Mouse (Mus musculus): ENCODE measurements at regions not wholly inside any gene's neighbourhood (a gene's known extent, or its start where the extent isn't known, plus 50 kb on each side); places are given as distances from the start of the nearest gene placed in this dataset.

DNA sequence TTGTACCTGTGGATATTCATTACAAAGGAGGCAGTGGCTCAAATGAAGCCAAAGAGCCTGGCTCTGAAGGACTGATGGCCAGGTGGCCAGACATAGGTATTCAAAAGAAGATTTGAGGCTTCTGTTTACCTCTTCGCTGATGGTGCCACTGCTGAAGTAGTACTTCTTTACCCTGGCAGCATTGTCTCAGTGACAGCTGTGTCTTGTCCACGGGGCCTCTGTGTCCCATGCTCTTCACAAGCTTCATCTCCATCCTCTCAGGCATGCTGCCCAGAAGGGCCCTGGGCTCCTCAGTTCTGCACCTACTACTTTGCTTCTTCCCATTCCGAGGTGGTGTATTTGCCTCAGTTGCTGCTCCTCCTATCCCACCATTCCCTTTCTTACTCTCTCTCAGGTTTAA is 1257.9 kb upstream of the A1bg start:
- Histone ChIP-seq H3K4me3 (no peak overlapping the region), H3K36me3 (ENCODE audit: control insufficient read depth, insufficient read depth, low read length) (no peaks in the 10 kb centered on the region), H3K79me2 (replicated peaks; ENCODE audit: control insufficient read depth, insufficient read depth, low read length) (no peaks in the 10 kb centered on the region), H3K27me3 (ENCODE audit: control insufficient read depth, insufficient read depth, low read length) (no peaks in the 10 kb centered on the region), H3K4me1 (ENCODE audit: control insufficient read depth, insufficient read depth, low read length) (no peaks in the 10 kb centered on the region), H3K27ac (no peak overlapping the region), H3K9ac (ENCODE audit: low read depth, low read length) (no peak overlapping the region)
- TF ChIP-seq EP300 (IDR thresholded peaks at IDR 0.05; ENCODE audit: insufficient read depth, low read depth, low read length) (no peak), CTCF (IDR thresholded peaks at IDR 0.05) (no peak), POLR2A (IDR thresholded peaks at IDR 0.05; ENCODE audit: insufficient read depth, low read depth, low read length) (no peak)
- no peak for DNase-seq
- intact Hi-C loops (cut with DNase I), result no loop called here
- WGBS, result 84% methylated on average over 3 of the region's 3 CpGs

DNA sequence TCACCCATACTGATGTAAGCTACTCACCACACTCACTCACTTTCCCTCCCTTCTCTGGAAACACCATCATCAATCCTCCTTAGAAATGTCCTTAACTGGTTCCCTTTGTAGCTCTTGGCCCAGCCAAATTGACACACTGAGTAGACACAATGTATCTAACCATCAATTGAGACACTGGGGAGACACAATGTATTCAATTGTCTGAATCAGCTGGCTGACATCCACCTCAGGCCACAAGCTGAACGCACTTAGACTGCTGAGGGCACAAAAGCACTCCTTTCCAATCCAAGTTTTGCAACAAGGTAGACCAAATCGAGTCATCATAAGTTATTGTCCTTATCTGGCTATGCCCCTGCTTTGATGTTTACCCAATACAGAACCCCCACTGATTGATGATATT is 1257.0 kb upstream of the A1bg start:
- Histone ChIP-seq H3K9ac (ENCODE audit: low read depth, low read length) (no peak overlapping the region), H3K27ac (no peak overlapping the region), H3K36me3 (ENCODE audit: control insufficient read depth, insufficient read depth, low read length) (no peaks in the 10 kb centered on the region), H3K4me3 (no peak overlapping the region), H3K27me3 (ENCODE audit: control insufficient read depth, insufficient read depth, low read length) (no peaks in the 10 kb centered on the region), H3K79me2 (replicated peaks; ENCODE audit: control insufficient read depth, insufficient read depth, low read length) (no peaks in the 10 kb centered on the region), H3K4me1 (ENCODE audit: control insufficient read depth, insufficient read depth, low read length) (no peaks in the 10 kb centered on the region)
- intact Hi-C loops (cut with DNase I), result no loop called here
- no peak for DNase-seq
- TF ChIP-seq EP300 (IDR thresholded peaks at IDR 0.05; ENCODE audit: insufficient read depth, low read depth, low read length) (no peak), CTCF (IDR thresholded peaks at IDR 0.05) (no peak), POLR2A (IDR thresholded peaks at IDR 0.05; ENCODE audit: insufficient read depth, low read depth, low read length) (no peak)
- 84% methylated on average over 2 of the region's 2 CpGs for WGBS

DNA sequence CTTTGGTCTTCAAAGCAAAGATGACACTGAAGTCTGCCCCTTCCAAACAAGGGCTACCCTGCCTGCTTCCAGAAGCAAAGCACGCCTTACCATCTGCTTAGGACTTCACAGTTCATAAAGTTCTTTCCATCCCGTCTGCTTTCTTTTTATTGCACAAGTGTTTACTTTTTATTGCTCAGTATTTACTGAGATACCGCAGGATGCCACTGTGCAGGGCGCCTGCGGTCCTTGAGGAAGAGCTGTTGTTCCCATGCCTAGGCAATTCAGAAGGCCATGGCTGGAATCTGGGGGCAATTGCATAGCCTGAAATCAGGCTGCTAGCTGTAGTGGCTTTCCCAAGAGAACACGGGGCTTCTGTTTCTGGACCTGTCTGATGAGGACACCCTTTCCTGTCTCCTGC is 1255.8 kb upstream of the A1bg start:
- no peak for DNase-seq
- TF ChIP-seq CTCF (IDR thresholded peaks at IDR 0.05), result no peak
- TF ChIP-seq POLR2A (IDR thresholded peaks at IDR 0.05; ENCODE audit: insufficient read depth, low read depth, low read length), result no peak
- no peak for TF ChIP-seq EP300 (IDR thresholded peaks at IDR 0.05; ENCODE audit: insufficient read depth, low read depth, low read length)
- Histone ChIP-seq H3K4me1 (ENCODE audit: control insufficient read depth, insufficient read depth, low read length) (peaks cover 2% of the 10 kb centered on the region; the same call in 1 of the 2 replicates), H3K36me3 (ENCODE audit: control insufficient read depth, insufficient read depth, low read length) (no peaks in the 10 kb centered on the region), H3K27me3 (ENCODE audit: control insufficient read depth, insufficient read depth, low read length) (no peaks in the 10 kb centered on the region), H3K4me3 (no peak overlapping the region), H3K79me2 (replicated peaks; ENCODE audit: control insufficient read depth, insufficient read depth, low read length) (no peaks in the 10 kb centered on the region), H3K9ac (ENCODE audit: low read depth, low read length) (no peak overlapping the region), H3K27ac (no peak overlapping the region)
- WGBS, result 87% methylated on average over 6 of the region's 6 CpGs
- intact Hi-C loops (cut with DNase I), result no loop called here

DNA sequence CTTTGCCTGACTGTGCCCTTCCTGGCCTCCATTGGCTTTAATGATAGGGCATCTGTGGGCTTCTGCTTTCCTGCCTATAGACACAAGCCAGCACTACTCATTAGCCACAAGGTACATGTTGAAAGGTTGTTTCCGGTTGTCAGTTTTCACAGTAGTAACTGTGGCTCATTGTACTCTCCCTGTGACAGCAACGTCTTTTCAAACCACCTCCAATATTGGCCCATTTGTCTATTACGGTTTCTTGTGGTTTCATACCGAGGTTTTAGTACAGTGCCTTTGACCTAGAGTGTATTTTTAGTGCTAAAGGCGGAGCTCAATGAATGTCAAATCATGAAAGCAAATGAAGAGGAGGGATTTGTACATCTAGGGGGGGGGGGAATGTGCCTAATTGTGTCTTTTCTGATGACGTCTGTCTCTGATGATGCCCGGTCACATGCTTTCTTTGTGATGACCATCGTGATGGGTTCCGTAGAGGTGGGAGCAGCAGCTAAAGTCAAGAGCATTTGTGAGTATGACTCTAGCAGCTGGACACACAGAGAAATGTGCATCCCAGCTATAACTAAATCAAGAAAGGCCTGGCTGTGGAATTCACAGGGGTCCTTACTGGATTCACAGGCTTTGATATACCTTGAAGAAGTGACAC is 1255.1 kb upstream of the A1bg start:
- Histone ChIP-seq H3K79me2 (replicated peaks; ENCODE audit: control insufficient read depth, insufficient read depth, low read length) (no peaks in the 10 kb centered on the region), H3K9ac (ENCODE audit: low read depth, low read length) (no peak overlapping the region), H3K4me1 (ENCODE audit: control insufficient read depth, insufficient read depth, low read length) (peaks cover 2% of the 10 kb centered on the region; the same call in 1 of the 2 replicates), H3K27ac (no peak overlapping the region), H3K4me3 (no peak overlapping the region), H3K36me3 (ENCODE audit: control insufficient read depth, insufficient read depth, low read length) (no peaks in the 10 kb centered on the region), H3K27me3 (ENCODE audit: control insufficient read depth, insufficient read depth, low read length) (no peaks in the 10 kb centered on the region)
- DNase-seq, result no peak
- 87% methylated on average over 9 of the region's 9 CpGs for WGBS
- intact Hi-C loops (cut with DNase I), result no loop called here
- TF ChIP-seq CTCF (IDR thresholded peaks at IDR 0.05) (no peak), POLR2A (IDR thresholded peaks at IDR 0.05; ENCODE audit: insufficient read depth, low read depth, low read length) (no peak), EP300 (IDR thresholded peaks at IDR 0.05; ENCODE audit: insufficient read depth, low read depth, low read length) (no peak)

DNA sequence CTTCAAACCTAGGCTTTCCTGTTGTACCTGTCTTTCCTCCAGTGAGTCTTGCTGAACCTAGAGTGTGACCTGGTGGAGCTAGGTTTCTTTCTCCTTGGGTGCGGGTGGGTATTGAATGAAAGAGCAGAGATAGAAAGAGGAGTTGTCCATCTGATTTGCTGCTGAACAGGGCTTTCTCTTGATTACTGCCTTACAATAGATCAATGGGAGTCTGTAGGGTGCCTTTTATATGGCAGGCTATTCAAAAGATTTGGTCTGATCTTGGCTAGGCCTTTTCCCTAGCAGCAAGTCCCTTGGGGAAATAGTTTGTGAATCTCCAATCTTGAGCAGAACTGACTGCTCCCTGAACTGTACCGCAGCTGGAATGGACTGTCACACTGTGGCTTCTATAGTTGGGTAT is 1253.3 kb upstream of the A1bg start:
- Histone ChIP-seq H3K27ac (no peak overlapping the region), H3K36me3 (ENCODE audit: control insufficient read depth, insufficient read depth, low read length) (no peaks in the 10 kb centered on the region), H3K9ac (ENCODE audit: low read depth, low read length) (no peak overlapping the region), H3K27me3 (ENCODE audit: control insufficient read depth, insufficient read depth, low read length) (no peaks in the 10 kb centered on the region), H3K4me1 (ENCODE audit: control insufficient read depth, insufficient read depth, low read length) (peaks cover 2% of the 10 kb centered on the region; the same call in 1 of the 2 replicates), H3K79me2 (replicated peaks; ENCODE audit: control insufficient read depth, insufficient read depth, low read length) (no peaks in the 10 kb centered on the region), H3K4me3 (no peak overlapping the region)
- no peak for DNase-seq
- intact Hi-C loops (cut with DNase I), result no loop called here
- WGBS, result 92% methylated on average over 2 of the region's 2 CpGs
- TF ChIP-seq CTCF (IDR thresholded peaks at IDR 0.05) (no peak), EP300 (IDR thresholded peaks at IDR 0.05; ENCODE audit: insufficient read depth, low read depth, low read length) (no peak), POLR2A (IDR thresholded peaks at IDR 0.05; ENCODE audit: insufficient read depth, low read depth, low read length) (no peak)

- WGBS, result 74% methylated on average over 10 of the region's 10 CpGs
- Histone ChIP-seq H3K27me3 (ENCODE audit: control insufficient read depth, insufficient read depth, low read length) (no peaks in the 10 kb centered on the region), H3K4me3 (no peak overlapping the region), H3K9ac (ENCODE audit: low read depth, low read length) (no peak overlapping the region), H3K36me3 (ENCODE audit: control insufficient read depth, insufficient read depth, low read length) (no peaks in the 10 kb centered on the region), H3K79me2 (replicated peaks; ENCODE audit: control insufficient read depth, insufficient read depth, low read length) (no peaks in the 10 kb centered on the region), H3K27ac (no peak overlapping the region), H3K4me1 (ENCODE audit: control insufficient read depth, insufficient read depth, low read length) (peaks cover 2% of the 10 kb centered on the region; the same call in 1 of the 2 replicates)
- TF ChIP-seq POLR2A (IDR thresholded peaks at IDR 0.05; ENCODE audit: insufficient read depth, low read depth, low read length) (no peak), EP300 (IDR thresholded peaks at IDR 0.05; ENCODE audit: insufficient read depth, low read depth, low read length) (no peak)
- DNase-seq, result no peak
- intact Hi-C loops (cut with DNase I), result no loop called here
Measured at GRCm38 (mm10) chr15:62173633-62174543, 1251.1 kb upstream of the A1bg start.

Data from heart, adult 2 months (tissue).